Mouse (Mus musculus) heart, adult 9 months (tissue): ENCODE results near the gene Tpm3.

Experiments
- DNase-seq, 2 experiments: peaks; one replicate each; pipeline ENCODE4 v3.0.0; 2022; ENCODE audit warnings: low spot score in 2 of 2

Tpm3 gene

GRCm38 (mm10) chr3:90136660-90137059 lies 64.2 kb downstream of the Tpm3 start:
- DNase-seq = no peak

- no peak for DNase-seq
These were observed 65.2 kb downstream of the Tpm3 start for GRCm38 (mm10) chr3:90137606-90138005.

GRCm38 (mm10) chr3:90139962-90140361 lies 67.5 kb downstream of the Tpm3 start:
- DNase-seq = no peak

- no peak for DNase-seq
These were observed 73.0 kb downstream of the Tpm3 start for GRCm38 (mm10) chr3:90145461-90145860.

- no peak for DNase-seq
These were observed 74.2 kb downstream of the Tpm3 start for GRCm38 (mm10) chr3:90146651-90147050.
